Mouse (Mus musculus): ENCODE results near the gene Tnfrsf12a.

Tnfrsf12a gene

GRCm38 (mm10) chr17:23651363-23651762 lies 25.9 kb downstream of the Tnfrsf12a start:
- DNase-seq (ENCODE audit: extremely low read depth, low read depth): no peak

DNA sequence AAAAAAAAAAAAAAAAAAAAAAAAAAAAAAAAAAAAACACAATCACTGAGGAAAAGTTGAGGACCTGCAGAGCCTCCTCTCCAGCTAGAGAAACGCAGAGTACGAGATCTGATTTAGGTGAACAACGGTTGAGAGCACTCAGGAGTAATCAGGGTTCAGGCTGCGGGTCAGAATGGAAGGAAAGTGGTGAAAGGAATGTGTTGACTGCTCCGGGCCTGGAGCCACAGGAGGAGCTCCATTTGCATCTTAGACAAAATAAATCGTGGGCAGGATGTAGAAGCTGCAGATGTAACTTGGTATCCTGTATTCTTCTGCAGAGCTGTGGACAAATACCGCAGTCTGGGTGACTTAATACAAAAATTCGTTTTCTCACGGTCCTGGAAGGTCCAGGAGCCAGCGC lies 31.4 kb downstream of the Tnfrsf12a start:
- DNase-seq (ENCODE audit: extremely low read depth, low read depth): no peak

GRCm38 (mm10) chr17:23644613-23645495 lies 32.4 kb downstream of the Tnfrsf12a start, which contains the start of gene Mmp25:
TSS of gene Mmp25 (minus strand) at chr17:23645277.
- no peak for DNase-seq (ENCODE audit: extremely low read depth, low read depth)

GRCm38 (mm10) chr17:23631241-23631640 lies 46.0 kb downstream of the Tnfrsf12a start:
- no peak for DNase-seq (ENCODE audit: extremely low read depth, low read depth)

GRCm38 (mm10) chr17:23630195-23631020 lies 46.9 kb downstream of the Tnfrsf12a start:
- DNase-seq (ENCODE audit: extremely low read depth, low read depth): peak; percentile 32

DNA sequence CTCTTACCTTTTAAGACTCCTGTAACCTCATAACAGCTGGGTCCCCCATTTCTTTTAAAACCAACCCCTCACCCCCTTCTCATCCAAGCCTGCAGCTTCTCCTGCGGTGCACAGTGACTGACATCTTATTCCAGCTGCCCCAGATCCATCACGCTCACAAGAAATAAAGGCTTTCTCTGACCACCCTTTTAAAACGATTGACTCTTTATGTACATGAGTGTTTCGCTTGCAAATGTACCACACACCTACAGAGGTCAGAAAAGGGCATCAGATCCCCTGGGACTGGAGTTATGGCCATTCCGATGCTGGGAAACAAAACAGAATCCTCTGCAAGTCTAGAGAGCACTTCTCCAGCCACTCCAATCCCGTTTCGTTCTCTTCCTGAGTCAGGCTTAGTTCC lies 49.5 kb downstream of the Tnfrsf12a start:
- DNase-seq (ENCODE audit: extremely low read depth, low read depth): no peak

All from MEL-GATA-1-ER (cell line).